Mouse (Mus musculus): ENCODE data around the gene Coro1c.
A peak's percentile ranks its signal among the peaks of the same experiment; 100 is the strongest.

The Coro1c gene

GRCm38 (mm10) chr5:113908592-113909441 is at the start of gene Coro1c:
Coro1c (minus strand) TSS chr5:113908758.
- DNase-seq, result peak; percentile 98

- peak; percentile 83 to 90 for DNase-seq
These were observed 48.0 kb upstream of the Coro1c start for GRCm38 (mm10) chr5:113956510-113956909.

GRCm38 (mm10) chr5:113955691-113956090 is 47.1 kb upstream of the Coro1c start:
- no peak for DNase-seq

- DNase-seq, result no peak
These were observed 46.7 kb upstream of the Coro1c start for GRCm38 (mm10) chr5:113955281-113955680.

GRCm38 (mm10) chr5:113954421-113954820 is 45.9 kb upstream of the Coro1c start:
- DNase-seq, result peak; percentile 80 to 86

- DNase-seq, result no peak
These were observed 44.0 kb upstream of the Coro1c start for GRCm38 (mm10) chr5:113952519-113952918.

- no peak for DNase-seq
These were observed 43.1 kb upstream of the Coro1c start for GRCm38 (mm10) chr5:113951693-113952071.

- peak; percentile 32 to 42 for DNase-seq
These were observed 42.5 kb upstream of the Coro1c start for GRCm38 (mm10) chr5:113950786-113951692.

- no peak for DNase-seq
These were observed 41.6 kb upstream of the Coro1c start for GRCm38 (mm10) chr5:113950133-113950532.

GRCm38 (mm10) chr5:113947280-113947679 is 38.7 kb upstream of the Coro1c start:
- no peak for DNase-seq

GRCm38 (mm10) chr5:113945126-113945525 is 36.6 kb upstream of the Coro1c start:
- DNase-seq, result peak; percentile 48 to 54

- no peak for DNase-seq
These were observed 34.8 kb upstream of the Coro1c start for GRCm38 (mm10) chr5:113943328-113943727.

GRCm38 (mm10) chr5:113942580-113942979 is 34.0 kb upstream of the Coro1c start:
- DNase-seq, result peak in 1 of 2 experiments; percentile 30

- no peak for DNase-seq
These were observed 30.8 kb upstream of the Coro1c start for GRCm38 (mm10) chr5:113939263-113939900.

- DNase-seq, result no peak
These were observed 29.1 kb upstream of the Coro1c start for GRCm38 (mm10) chr5:113937650-113938049.

- no peak for DNase-seq
These were observed 25.3 kb upstream of the Coro1c start for GRCm38 (mm10) chr5:113933889-113934288.

- no peak for DNase-seq
These were observed 24.9 kb upstream of the Coro1c start for GRCm38 (mm10) chr5:113933480-113933879.

GRCm38 (mm10) chr5:113932310-113932709 is 23.8 kb upstream of the Coro1c start:
- DNase-seq, result no peak

- peak; percentile 86 to 89 for DNase-seq
These were observed 22.4 kb upstream of the Coro1c start for GRCm38 (mm10) chr5:113930648-113931609.

GRCm38 (mm10) chr5:113929950-113930647 is 21.5 kb upstream of the Coro1c start:
- DNase-seq, result peak; percentile 41 to 55

- DNase-seq, result no peak
These were observed 21.0 kb upstream of the Coro1c start for GRCm38 (mm10) chr5:113929526-113929925.

Measured in lung, adult 18-20 months (tissue).